Mouse (Mus musculus) cerebellum, adult 18-20 months (tissue): Measurements from ENCODE around the gene Gm11037.

Experiments
- DNase-seq, 2 experiments: peaks; one replicate each; pipeline ENCODE4 v3.0.0; 2021

The Gm11037 gene

GRCm38 (mm10) chr2:131152166-131152730, 19.0 kb downstream of the Gm11037 start:
- no peak for DNase-seq

GRCm38 (mm10) chr2:131154036-131154435, 20.7 kb downstream of the Gm11037 start:
- DNase-seq = no peak

DNA sequence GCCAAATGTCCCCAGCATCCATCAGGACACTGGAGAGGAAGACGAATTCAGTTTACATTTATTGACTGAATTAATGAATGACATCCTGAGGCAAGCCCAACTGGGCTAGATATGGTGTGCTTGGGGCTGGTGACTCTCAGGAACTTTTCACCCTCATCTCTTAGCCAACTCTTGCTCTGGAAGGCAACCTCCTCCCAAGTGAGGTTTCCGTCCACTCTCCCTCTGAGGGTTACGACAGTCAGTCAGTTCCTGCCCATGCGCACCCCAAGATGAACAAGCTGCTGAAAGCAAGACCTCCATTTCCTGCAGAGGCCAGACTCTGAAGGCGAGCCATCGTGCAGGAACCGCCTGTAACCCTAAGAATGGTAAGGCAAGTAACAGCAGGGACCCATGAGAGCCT, 23.7 kb downstream of the Gm11037 start:
- no peak for DNase-seq

DNA sequence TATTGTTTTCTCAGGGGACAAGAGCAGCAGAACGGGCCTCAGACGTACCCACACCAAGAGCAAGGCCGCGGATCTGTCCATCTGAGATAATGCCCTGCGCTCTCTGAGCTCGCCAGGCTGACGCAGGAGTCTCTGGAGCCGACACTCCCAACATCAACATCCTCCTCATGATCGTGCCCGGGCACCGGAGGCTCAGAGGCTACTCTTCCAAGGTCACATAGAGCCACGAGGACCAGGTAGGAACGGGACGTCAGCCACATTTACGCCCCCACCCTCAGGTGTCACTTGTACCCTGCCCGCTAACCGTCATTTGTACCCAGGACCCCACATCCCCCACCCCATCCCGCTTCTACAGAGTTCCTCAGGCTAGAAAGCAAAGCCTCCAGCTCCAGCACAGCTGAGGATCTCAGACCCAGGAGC, 26.2 kb downstream of the Gm11037 start:
- DNase-seq = no peak

- peak; percentile 96 to 99 for DNase-seq
Measured at GRCm38 (mm10) chr2:131159938-131160581, 26.8 kb downstream of the Gm11037 start, which contains the start of gene 1700037H04Rik. TSS of gene 1700037H04Rik (minus strand) at chr2:131160081.

DNA sequence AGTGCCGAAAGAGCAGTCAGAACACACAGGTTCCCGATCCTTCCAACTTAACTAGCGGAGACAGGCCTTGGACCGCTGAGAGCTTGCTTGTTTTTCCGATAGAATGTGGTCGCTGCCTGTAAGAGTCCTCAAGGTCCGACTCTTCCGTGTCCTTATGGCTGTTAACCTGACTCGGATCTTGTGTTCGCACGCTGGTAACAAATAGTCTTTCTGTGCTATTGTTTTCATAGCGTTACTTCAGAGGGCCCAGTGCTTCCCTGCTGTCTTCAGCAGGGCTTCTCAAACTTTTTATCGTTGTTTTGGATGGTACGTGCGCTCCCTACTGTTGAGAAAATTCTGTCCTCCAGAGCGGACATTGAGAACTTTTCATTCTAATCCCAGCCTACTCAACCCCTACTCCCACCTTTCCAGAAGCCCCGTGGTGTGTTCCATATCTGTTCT, 27.4 kb downstream of the Gm11037 start:
- DNase-seq = peak in 1 of 2 experiments; percentile 16

DNA sequence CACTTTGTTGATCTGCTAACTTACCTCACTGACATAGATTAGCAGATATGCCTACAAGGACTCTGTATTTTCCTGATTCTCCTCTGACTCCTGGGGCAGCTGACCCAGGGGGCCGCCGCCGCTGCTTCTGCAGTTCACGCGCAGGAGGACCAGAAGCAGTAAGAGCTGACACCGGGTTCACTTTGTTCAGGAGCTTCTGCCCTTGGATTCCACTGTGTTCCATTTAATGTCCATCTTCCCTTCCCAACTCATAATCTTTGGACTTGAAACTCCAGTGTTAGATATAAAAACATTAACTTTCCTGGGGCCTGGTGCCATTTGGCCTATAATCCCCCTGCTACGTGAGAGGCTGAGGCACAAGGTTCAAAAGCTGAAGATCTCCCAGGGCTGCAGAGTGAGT, 30.6 kb downstream of the Gm11037 start:
- no peak for DNase-seq

GRCm38 (mm10) chr2:131166172-131166571, 32.9 kb downstream of the Gm11037 start:
- no peak for DNase-seq

DNA sequence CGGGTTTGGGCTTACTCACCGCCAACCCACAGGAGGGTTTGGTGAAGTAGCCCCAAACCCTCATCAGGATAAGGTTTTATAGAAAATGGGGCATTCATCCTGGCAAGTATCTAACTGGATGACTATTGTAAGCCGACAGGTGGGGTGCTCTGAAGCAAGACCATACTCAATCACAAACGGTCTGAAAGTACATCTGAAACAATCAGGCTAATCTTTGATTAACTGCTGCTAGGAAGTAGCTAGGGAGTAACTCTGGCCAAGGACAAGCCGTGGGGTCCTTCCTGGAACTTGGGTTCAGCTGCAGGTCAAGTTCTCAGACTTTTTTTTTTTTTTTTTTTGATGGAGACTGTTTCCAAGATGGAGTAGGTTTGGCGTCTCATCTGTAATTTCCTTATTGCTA, 34.7 kb downstream of the Gm11037 start:
- no peak for DNase-seq

DNA sequence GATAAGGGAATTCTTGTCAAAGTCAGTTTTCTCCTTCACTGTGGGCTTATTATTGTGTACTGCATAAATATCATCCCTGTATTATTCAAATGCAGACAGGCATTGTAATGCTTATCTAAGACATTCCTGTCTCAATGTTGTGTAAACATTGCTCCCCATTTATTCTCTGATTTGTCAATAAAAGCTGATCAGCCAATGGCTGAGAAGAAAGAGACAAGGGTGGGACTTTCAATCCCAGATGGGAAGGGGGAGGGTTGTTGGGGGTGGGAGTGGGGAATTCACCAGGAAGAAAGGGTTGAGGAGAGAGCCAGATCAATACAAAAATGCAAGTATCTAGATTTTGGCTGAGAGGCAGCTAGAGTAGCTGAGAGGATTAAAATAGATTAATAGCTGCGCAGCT, 35.6 kb downstream of the Gm11037 start:
- DNase-seq = no peak

DNA sequence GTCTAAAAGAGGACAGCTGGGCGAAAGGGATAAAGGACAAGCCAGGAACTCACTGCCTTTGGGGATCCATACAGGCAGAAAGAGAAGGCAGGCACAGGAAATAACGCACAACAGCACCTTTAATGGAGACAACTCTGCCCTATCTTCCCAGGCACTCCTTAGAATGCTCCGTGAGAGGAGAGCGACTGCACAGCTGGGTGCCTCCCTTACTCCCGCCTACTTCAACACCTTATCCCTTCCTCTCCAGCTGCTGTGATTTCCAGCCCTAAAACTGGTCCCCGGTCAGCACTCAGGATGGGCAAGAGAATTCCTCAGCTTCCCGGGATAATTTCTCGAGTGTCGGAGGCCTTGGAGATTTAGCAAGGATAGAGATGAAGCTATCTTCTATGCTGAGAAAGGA, 37.6 kb downstream of the Gm11037 start:
- DNase-seq = no peak

- DNase-seq = peak; percentile 65 to 69
Measured at GRCm38 (mm10) chr2:131171401-131172104, 38.3 kb downstream of the Gm11037 start.

GRCm38 (mm10) chr2:131172322-131172721, 39.0 kb downstream of the Gm11037 start:
- no peak for DNase-seq

DNA sequence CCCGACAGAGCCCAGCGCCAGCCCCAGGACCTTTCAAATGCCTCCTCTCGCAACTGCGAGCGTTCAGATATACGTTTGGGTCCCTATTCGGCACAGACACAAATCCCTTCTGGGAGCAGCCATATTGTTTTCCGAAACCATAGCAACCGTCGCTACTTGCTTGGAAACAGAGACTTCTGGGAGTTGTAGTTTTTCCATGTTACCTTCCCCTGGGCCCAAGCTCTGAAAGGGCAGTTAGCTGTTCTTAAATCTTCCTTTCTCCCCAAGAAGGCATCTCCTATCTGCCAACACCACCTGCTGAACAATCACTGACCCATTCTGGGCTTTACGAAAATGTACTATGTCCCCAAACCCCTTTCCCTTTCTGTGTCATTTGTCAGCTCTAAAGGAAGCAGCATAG, 41.4 kb downstream of the Gm11037 start:
- DNase-seq = peak; percentile 63 to 78

DNA sequence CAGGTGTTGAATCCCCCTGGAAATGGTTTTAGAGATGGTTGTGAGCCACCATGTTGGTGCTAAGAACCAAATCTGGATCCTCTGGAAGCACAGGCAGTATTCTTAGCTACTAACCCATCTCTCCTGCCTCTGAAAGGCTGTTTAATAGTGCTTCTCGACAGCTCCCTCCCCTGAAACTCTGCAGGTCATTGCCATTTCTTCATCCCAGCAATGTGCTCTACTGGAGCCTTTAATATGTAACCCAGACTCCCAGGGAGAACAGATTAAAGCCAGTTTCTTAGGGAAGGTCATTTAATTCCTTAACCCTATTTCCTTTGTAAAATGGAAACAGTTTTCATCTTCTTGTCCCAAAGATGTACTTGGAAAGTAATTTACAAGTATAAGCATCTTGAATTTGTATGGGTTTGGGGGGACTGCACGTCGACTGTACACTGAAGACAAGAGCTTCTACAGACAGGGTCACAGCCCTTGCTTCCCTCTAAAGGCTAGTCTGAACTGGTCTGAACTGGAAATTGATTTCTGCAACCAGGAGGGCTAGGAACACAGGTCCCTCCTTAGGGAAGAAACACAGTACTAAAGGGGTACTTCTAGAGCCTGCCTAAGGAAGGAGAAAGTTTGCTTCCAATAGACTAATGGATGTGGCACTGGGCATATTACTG, 42.1 kb downstream of the Gm11037 start:
- no peak for DNase-seq

DNA sequence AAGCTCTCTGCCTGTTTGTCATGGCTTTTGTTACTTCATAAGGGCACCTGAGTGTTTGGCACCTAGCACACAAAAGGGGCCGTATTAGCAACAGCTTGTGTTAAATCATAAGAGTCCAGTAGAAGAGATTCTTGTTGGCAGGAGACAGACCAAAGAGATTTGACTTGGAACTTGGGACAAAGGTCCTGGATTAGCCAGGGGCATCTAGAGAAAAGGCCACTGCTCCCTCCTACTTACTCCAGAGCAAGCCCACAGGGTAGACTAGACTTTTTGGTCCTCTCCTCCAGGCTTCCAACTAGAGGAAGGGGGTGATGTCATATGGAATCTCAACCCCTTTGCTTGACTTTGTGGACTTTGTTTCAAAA, 42.6 kb downstream of the Gm11037 start:
- no peak for DNase-seq

DNA sequence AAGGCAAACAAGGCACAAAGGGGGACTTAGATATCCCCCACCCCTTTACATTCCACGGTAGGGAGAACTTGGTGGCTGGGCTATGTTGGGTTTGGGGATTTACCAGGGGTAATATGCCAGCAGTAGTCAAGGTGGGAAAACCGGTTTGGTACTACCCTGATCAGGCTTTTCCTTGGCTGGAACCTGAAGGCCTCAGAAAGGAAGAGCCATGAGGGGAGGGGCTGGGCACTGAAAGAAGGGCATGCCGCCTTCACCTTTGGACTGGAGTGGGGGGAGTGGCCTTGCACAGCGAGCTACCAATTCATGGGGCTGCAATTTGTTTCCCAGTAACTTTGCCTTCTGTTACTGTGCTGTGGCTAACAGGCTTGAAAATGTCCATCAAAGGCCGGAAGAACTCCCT, 43.2 kb downstream of the Gm11037 start:
- DNase-seq = no peak

- DNase-seq = no peak
Measured at GRCm38 (mm10) chr2:131177932-131178331, 44.6 kb downstream of the Gm11037 start.

DNA sequence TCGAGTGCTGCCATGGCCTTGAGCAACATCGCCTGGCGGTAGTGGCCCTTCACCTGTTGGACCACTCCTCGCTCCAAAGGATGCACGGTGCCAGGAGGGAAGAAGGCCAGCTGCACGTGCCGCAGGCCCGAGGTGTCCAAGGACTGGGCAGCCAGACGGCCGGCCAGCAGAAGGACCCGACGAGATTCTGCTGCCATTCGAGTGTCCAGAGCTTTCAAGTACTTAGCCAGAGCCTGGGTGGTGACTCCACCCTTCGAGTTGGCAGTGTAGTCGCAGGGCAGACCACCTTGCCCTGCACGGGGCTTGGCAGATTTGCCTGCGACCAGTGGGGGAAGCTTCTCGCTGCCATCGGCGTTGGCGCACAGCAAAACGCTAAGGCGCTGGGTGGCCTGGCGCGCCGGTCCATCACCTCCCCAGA, 45.5 kb downstream of the Gm11037 start:
- DNase-seq = peak; percentile 31 to 47

- DNase-seq = peak; percentile 64 to 71
Measured at GRCm38 (mm10) chr2:131179246-131179886, 46.1 kb downstream of the Gm11037 start.

GRCm38 (mm10) chr2:131179990-131180587, 46.8 kb downstream of the Gm11037 start, which contains the start of gene Cenpb:
TSS of gene Cenpb (minus strand) at chr2:131180067.
- peak; percentile 83 to 95 for DNase-seq
